Mouse (Mus musculus) stomach, adult 2 months (tissue): Measurements from ENCODE around the gene Olfr877. TPM values are rescaled to one million over a fixed set of nuclear protein-coding genes. Genes with fewer than 3 reads are reported as not detected.

Experiments
- polyA plus RNA-seq: library from polyadenylated mRNA; depleted of rRNA; stranded (reverse); fragments of >200 nt; gene quantifications from 2 replicates; pipeline ENCODE4 v1.2.3, GENCODE M21; 2012; rRNA removed

Olfr877 gene
- not detected in 2 replicates for polyA plus RNA-seq

DNA sequence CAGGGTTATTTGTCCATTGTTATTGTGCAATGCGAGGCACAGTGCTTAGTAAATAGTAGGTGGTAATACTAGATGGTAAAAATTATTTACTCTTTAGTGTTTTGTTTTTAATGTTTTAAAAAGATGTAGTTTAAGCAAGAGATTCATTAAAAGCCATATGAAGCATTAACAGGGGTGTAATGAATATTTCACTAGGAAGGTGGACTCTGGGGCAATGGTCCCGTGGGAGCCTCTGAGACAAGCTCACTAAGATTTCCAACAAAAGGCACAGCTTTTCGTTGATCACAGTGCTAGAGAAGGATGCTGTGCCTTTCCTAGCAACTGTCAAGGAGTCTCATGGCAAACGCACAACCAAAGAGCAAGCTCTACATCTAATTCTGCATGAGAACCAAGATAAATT, at the start of gene Olfr877:
Gene Olfr877 (plus strand): TSS at position 301 of the 400 bp plus-strand sequence.

GRCm38 (mm10) chr9:37896661-37897060, 42.6 kb downstream of the Olfr877 start, which contains the start of gene Olfr145:
Gene Olfr145, plus strand, starts transcription at chr9:37896724.

Other genes with a start within 250 kb of the Olfr877 start
- 0.18 and 0.34 TPM in 2 replicates for gene Spa17, start 240.5 kb upstream of the Olfr877 start, polyA plus RNA-seq
- 24.2 and 26.7 TPM in 2 replicates for gene Tbrg1, start 197.0 kb upstream of the Olfr877 start, polyA plus RNA-seq
- not detected in 2 replicates for gene Panx3, start 185.0 kb upstream of the Olfr877 start, polyA plus RNA-seq
- not detected in 2 replicates for gene Olfr160, start 138.0 kb upstream of the Olfr877 start, polyA plus RNA-seq
- gene Olfr874, start 109.2 kb upstream of the Olfr877 start, polyA plus RNA-seq = not detected in 2 replicates
- gene Olfr875, start 82.4 kb upstream of the Olfr877 start, polyA plus RNA-seq = not detected in 2 replicates
- gene Olfr876, start 51.2 kb upstream of the Olfr877 start, polyA plus RNA-seq = not detected in 2 replicates
- gene Olfr145, start 42.5 kb downstream of the Olfr877 start, polyA plus RNA-seq = not detected in 2 replicates
- not detected in 2 replicates for gene Olfr878, start 63.6 kb downstream of the Olfr877 start, polyA plus RNA-seq
- not detected in 2 replicates for gene Olfr881, start 137.6 kb downstream of the Olfr877 start, polyA plus RNA-seq
- not detected in 2 replicates for gene Olfr883, start 171.5 kb downstream of the Olfr877 start, polyA plus RNA-seq
- not detected in 2 replicates for gene Olfr884, start 192.3 kb downstream of the Olfr877 start, polyA plus RNA-seq
- not detected in 2 replicates for gene Olfr885, start 207.1 kb downstream of the Olfr877 start, polyA plus RNA-seq
- not detected in 2 replicates for gene Olfr887, start 229.8 kb downstream of the Olfr877 start, polyA plus RNA-seq